Mouse (Mus musculus): ENCODE measurements at regions not wholly inside any gene's neighbourhood (a gene's known extent, or its start where the extent isn't known, plus 50 kb on each side); places are given as distances from the start of the nearest gene placed in this dataset.

GRCm38 (mm10) chr16:97278913-97279312 lies 77.6 kb upstream of the Bace2 start:
- 80% methylated on average over 1 of the region's 1 CpGs for WGBS
- H3K4me1 ChIP-seq = no peaks in the 10 kb centered on the region
- no peaks in the 10 kb centered on the region for H3K9me3 ChIP-seq
- H3K36me3 ChIP-seq = no peaks in the 10 kb centered on the region
- H3K27ac ChIP-seq = no peak overlapping the region
- no peaks in the 10 kb centered on the region for H3K27me3 ChIP-seq (ENCODE audit: insufficient read depth, poor library complexity, severe bottlenecking)
- H3K4me3 ChIP-seq = no peak overlapping the region
- no peak for DNase-seq (ENCODE audit: low spot score)

GRCm38 (mm10) chr16:97281615-97282110 lies 74.9 kb upstream of the Bace2 start:
- Histone ChIP-seq H3K4me1 (no peaks in the 10 kb centered on the region), H3K4me3 (no peak overlapping the region), H3K27me3 (ENCODE audit: insufficient read depth, poor library complexity, severe bottlenecking) (no peaks in the 10 kb centered on the region), H3K36me3 (no peaks in the 10 kb centered on the region), H3K9me3 (no peaks in the 10 kb centered on the region), H3K27ac (no peak overlapping the region)
- 87% methylated on average over 7 of the region's 7 CpGs for WGBS
- no peak for DNase-seq (ENCODE audit: low spot score)

GRCm38 (mm10) chr16:97282943-97283342 lies 73.6 kb upstream of the Bace2 start:
- H3K27ac ChIP-seq = no peak overlapping the region
- no peaks in the 10 kb centered on the region for H3K4me1 ChIP-seq
- no peaks in the 10 kb centered on the region for H3K9me3 ChIP-seq
- no peaks in the 10 kb centered on the region for H3K27me3 ChIP-seq (ENCODE audit: insufficient read depth, poor library complexity, severe bottlenecking)
- DNase-seq (ENCODE audit: low spot score) = no peak
- 81% methylated on average over 9 of the region's 9 CpGs for WGBS
- no peak overlapping the region for H3K4me3 ChIP-seq
- H3K36me3 ChIP-seq = no peaks in the 10 kb centered on the region

- H3K4me3 ChIP-seq = no peak overlapping the region
- WGBS = 78% methylated on average over 8 of the region's 8 CpGs
- H3K36me3 ChIP-seq = no peaks in the 10 kb centered on the region
- H3K9me3 ChIP-seq = no peaks in the 10 kb centered on the region
- H3K27me3 ChIP-seq (ENCODE audit: insufficient read depth, poor library complexity, severe bottlenecking) = no peaks in the 10 kb centered on the region
- H3K4me1 ChIP-seq = peaks cover 3% of the 10 kb centered on the region; the same call in 1 of the 2 replicates
- H3K27ac ChIP-seq = no peak overlapping the region
- no peak for DNase-seq (ENCODE audit: low spot score)
Measured at GRCm38 (mm10) chr16:97285886-97286447, 70.6 kb upstream of the Bace2 start.

GRCm38 (mm10) chr16:97286717-97287116 lies 69.8 kb upstream of the Bace2 start:
- Histone ChIP-seq H3K4me3 (no peak overlapping the region), H3K27ac (no peak overlapping the region), H3K4me1 (peaks cover 3% of the 10 kb centered on the region; the same call in 1 of the 2 replicates), H3K9me3 (no peaks in the 10 kb centered on the region), H3K27me3 (ENCODE audit: insufficient read depth, poor library complexity, severe bottlenecking) (no peaks in the 10 kb centered on the region), H3K36me3 (no peaks in the 10 kb centered on the region)
- 30% methylated on average over 3 of the region's 3 CpGs for WGBS
- no peak for DNase-seq (ENCODE audit: low spot score)

GRCm38 (mm10) chr16:97288634-97289033 lies 67.9 kb upstream of the Bace2 start:
- H3K27ac ChIP-seq = no peak overlapping the region
- peaks cover 10% of the 10 kb centered on the region; the same call in 1 of the 2 replicates for H3K4me1 ChIP-seq
- no peaks in the 10 kb centered on the region for H3K27me3 ChIP-seq (ENCODE audit: insufficient read depth, poor library complexity, severe bottlenecking)
- H3K4me3 ChIP-seq = no peak overlapping the region
- no peaks in the 10 kb centered on the region for H3K36me3 ChIP-seq
- H3K9me3 ChIP-seq = no peaks in the 10 kb centered on the region
- WGBS = 32% methylated on average over 8 of the region's 8 CpGs
- DNase-seq (ENCODE audit: low spot score) = no peak

GRCm38 (mm10) chr16:97292484-97293048 lies 64.0 kb upstream of the Bace2 start:
- no peaks in the 10 kb centered on the region for H3K27me3 ChIP-seq (ENCODE audit: insufficient read depth, poor library complexity, severe bottlenecking)
- no peaks in the 10 kb centered on the region for H3K36me3 ChIP-seq
- DNase-seq (ENCODE audit: low spot score) = no peak
- peaks cover 10% of the 10 kb centered on the region; the same call in 1 of the 2 replicates for H3K4me1 ChIP-seq
- H3K27ac ChIP-seq = no peak overlapping the region
- WGBS = 15% methylated on average over 11 of the region's 11 CpGs
- peak overlapping the region; percentile 36 for H3K4me3 ChIP-seq
- H3K9me3 ChIP-seq = no peaks in the 10 kb centered on the region

GRCm38 (mm10) chr16:97293273-97293672 lies 63.3 kb upstream of the Bace2 start:
- H3K4me1 ChIP-seq = peaks cover 10% of the 10 kb centered on the region; the same call in 1 of the 2 replicates
- H3K36me3 ChIP-seq = no peaks in the 10 kb centered on the region
- H3K9me3 ChIP-seq = no peaks in the 10 kb centered on the region
- DNase-seq (ENCODE audit: low spot score) = peak; percentile 84
- no peak overlapping the region for H3K27ac ChIP-seq
- WGBS = 8% methylated on average over 4 of the region's 4 CpGs
- H3K27me3 ChIP-seq (ENCODE audit: insufficient read depth, poor library complexity, severe bottlenecking) = no peaks in the 10 kb centered on the region
- H3K4me3 ChIP-seq = no peak overlapping the region

GRCm38 (mm10) chr16:97297140-97297539 lies 59.4 kb upstream of the Bace2 start:
- Histone ChIP-seq H3K4me3 (no peak overlapping the region), H3K4me1 (0 out of 2 replicates have a peak, but pooled peaks cover 8% of the 10 kb centered on the region), H3K27ac (no peak overlapping the region), H3K36me3 (no peaks in the 10 kb centered on the region), H3K9me3 (no peaks in the 10 kb centered on the region), H3K27me3 (ENCODE audit: insufficient read depth, poor library complexity, severe bottlenecking) (no peaks in the 10 kb centered on the region)
- no peak for DNase-seq (ENCODE audit: low spot score)
- 71% methylated on average over 3 of the region's 3 CpGs for WGBS

- H3K36me3 ChIP-seq = no peaks in the 10 kb centered on the region
- DNase-seq (ENCODE audit: low spot score) = no peak
- H3K4me1 ChIP-seq = no peaks in the 10 kb centered on the region
- H3K9me3 ChIP-seq = no peaks in the 10 kb centered on the region
- H3K27ac ChIP-seq = no peak overlapping the region
- H3K4me3 ChIP-seq = no peak overlapping the region
- 66% methylated on average over 5 of the region's 5 CpGs for WGBS
- H3K27me3 ChIP-seq (ENCODE audit: insufficient read depth, poor library complexity, severe bottlenecking) = no peaks in the 10 kb centered on the region
Measured at GRCm38 (mm10) chr16:97304156-97304735, 52.3 kb upstream of the Bace2 start.

Measured in heart, embryonic 10.5 days (tissue).